Mouse (Mus musculus): ENCODE results near the gene Mak. TPM values are rescaled to one million over a fixed set of nuclear protein-coding genes. Genes with fewer than 3 reads are reported as not detected.
A peak's percentile ranks its signal among the peaks of the same experiment; 100 is the strongest.

Gene Mak
- polyA plus RNA-seq, 1 experiment from 2014 or later: 2.7 TPM

DNA sequence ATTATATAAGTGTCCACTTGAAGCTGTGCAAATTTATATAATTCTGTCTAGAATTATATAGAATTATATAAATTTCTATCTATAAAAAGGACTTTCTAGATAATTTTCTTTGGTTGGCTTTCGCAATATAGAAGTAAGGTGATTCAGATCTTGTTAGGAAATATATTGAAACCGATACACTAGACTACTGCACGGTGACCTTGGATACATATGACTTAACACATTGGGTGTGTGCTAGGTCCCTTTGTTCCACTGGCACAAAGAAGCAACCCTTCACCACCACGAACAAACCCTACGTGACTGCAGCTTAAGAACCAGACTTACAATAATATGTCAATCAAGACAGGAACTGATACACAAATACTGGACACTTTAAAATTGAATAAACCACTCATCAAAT, 353 bp upstream of the Mak start:
- 41% methylated on average over 5 of the region's 5 CpGs for WGBS
- Histone ChIP-seq H3K9me3 (replicated peaks; ENCODE audit: control insufficient read depth, low read length, poor library complexity, severe bottlenecking) (no peaks in the 10 kb centered on the region), H3K27me3 (ENCODE audit: control insufficient read depth, insufficient read depth, low read depth, low read length) (peaks cover 6% of the 10 kb centered on the region), H3K4me2 (ENCODE audit: low read length) (peak overlapping the region; percentile 86), H3K4me1 (ENCODE audit: control insufficient read depth, insufficient read depth, low read length) (peaks cover 2% of the 10 kb centered on the region; the same call in 1 of the 2 replicates), H3K36me3 (ENCODE audit: control insufficient read depth, insufficient read depth, low read length) (no peaks in the 10 kb centered on the region), H3K4me3 (ENCODE audit: low read depth, low read length) (no peak overlapping the region), H3K27ac (ENCODE audit: low read length) (no peak overlapping the region), H3K9ac (ENCODE audit: low read depth, low read length) (no peak overlapping the region)
- ATAC-seq: no peak

DNA sequence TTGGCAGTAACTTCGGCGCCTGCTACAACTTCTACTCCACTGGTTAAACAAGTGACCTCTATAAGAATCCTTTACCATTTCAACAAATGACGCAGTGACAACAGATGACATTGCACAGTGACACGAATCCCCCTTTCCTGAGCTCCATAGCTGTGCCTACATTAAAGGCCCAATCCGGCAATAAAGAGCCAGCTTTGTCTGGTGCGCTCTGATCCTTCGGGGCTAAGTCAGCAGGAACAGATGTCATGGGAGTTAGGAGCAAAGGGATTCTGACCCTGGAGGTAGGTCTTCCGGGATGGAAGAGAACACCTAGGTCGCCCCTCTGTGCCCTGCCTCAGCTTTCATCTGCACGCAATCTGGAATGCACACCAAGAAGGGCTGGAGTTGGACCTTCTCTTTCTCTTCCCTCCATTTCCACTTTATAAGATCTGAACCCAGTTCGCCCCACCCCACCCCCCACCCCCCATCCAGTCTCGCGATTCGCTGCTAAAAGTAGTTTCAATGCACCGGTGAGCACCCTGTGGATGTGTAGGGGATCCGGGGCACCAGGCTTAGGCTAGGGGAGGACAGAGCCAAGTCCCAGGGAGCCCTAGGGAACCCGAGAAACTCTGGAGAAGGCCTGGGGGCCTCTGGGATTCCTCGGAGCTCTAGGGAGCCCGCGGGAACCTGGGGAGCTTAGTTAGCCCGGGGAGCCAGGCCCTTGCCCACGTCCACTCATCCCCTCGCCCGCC, 651 bp downstream of the Mak start:
- 6% methylated on average over 21 of the region's 24 CpGs for WGBS
- ATAC-seq: peak; percentile 78
- no peaks in the 10 kb centered on the region for H3K9me3 ChIP-seq (replicated peaks; ENCODE audit: control insufficient read depth, low read length, poor library complexity, severe bottlenecking)
- peaks cover 6% of the 10 kb centered on the region for H3K27me3 ChIP-seq (ENCODE audit: control insufficient read depth, insufficient read depth, low read depth, low read length)
- peak overlapping the region; percentile 61 for H3K9ac ChIP-seq (ENCODE audit: low read depth, low read length)
- peak overlapping the region; percentile 86 for H3K4me2 ChIP-seq (ENCODE audit: low read length)
- 0 out of 2 replicates have a peak overlapping the region, but pooled peaks have one; percentile 9 for H3K27ac ChIP-seq (ENCODE audit: low read length)
- peak overlapping the region; percentile 60 for H3K4me3 ChIP-seq (ENCODE audit: low read depth, low read length)
- peaks cover 2% of the 10 kb centered on the region; the same call in 1 of the 2 replicates for H3K4me1 ChIP-seq (ENCODE audit: control insufficient read depth, insufficient read depth, low read length)
- no peaks in the 10 kb centered on the region for H3K36me3 ChIP-seq (ENCODE audit: control insufficient read depth, insufficient read depth, low read length)

DNA sequence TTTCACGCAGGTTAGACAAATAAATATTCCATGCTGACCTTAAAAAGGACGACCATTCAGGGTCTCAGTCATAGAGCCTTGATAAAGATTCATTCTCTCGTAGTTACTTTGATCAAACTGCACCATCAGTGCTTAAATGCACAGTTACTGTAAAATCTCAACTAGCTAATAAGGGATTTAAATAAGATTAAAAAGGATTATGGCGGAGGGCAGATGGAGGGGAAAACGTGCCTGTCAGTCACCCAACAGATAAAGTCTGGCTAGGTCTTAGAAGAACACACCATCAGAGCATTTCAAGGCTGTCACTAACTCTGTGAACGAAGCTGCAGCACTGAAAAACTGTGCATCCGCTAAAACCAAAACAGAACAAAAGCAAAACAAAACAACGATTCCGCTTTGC, 1.6 kb downstream of the Mak start:
- Histone ChIP-seq H3K9ac (ENCODE audit: low read depth, low read length) (no peak overlapping the region), H3K4me1 (ENCODE audit: control insufficient read depth, insufficient read depth, low read length) (peaks cover 2% of the 10 kb centered on the region; the same call in 1 of the 2 replicates), H3K4me2 (ENCODE audit: low read length) (peak overlapping the region; percentile 86), H3K9me3 (replicated peaks; ENCODE audit: control insufficient read depth, low read length, poor library complexity, severe bottlenecking) (no peaks in the 10 kb centered on the region), H3K27me3 (ENCODE audit: control insufficient read depth, insufficient read depth, low read depth, low read length) (peaks cover 6% of the 10 kb centered on the region), H3K36me3 (ENCODE audit: control insufficient read depth, insufficient read depth, low read length) (no peaks in the 10 kb centered on the region), H3K4me3 (ENCODE audit: low read depth, low read length) (no peak overlapping the region), H3K27ac (ENCODE audit: low read length) (no peak overlapping the region)
- ATAC-seq: no peak
- WGBS: 28% methylated on average over 9 of the region's 9 CpGs

DNA sequence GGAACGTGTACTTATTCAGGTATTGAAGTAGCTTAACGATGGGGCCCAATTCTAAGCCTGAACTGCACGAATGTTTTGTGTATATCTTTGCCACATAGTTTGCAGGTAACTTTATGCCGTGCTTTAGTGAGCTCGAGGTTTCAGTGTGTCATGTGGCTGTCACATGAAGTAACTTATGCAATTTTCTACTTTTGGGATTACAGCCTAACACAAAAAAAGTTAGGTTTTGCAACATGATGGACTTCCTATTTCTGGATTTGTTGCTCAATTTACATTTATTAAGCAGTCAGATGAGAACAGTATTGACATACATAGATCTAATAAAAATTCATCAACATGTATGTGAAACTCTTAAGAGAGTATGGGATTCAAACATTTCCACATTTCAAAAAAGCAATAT, 5.7 kb downstream of the Mak start:
- Histone ChIP-seq H3K4me1 (ENCODE audit: control insufficient read depth, insufficient read depth, low read length) (peaks cover 2% of the 10 kb centered on the region; the same call in 1 of the 2 replicates), H3K27me3 (ENCODE audit: control insufficient read depth, insufficient read depth, low read depth, low read length) (peaks cover 3% of the 10 kb centered on the region), H3K36me3 (ENCODE audit: control insufficient read depth, insufficient read depth, low read length) (no peaks in the 10 kb centered on the region), H3K4me2 (ENCODE audit: low read length) (no peak overlapping the region), H3K27ac (ENCODE audit: low read length) (no peak overlapping the region), H3K9ac (ENCODE audit: low read depth, low read length) (no peak overlapping the region), H3K9me3 (replicated peaks; ENCODE audit: control insufficient read depth, low read length, poor library complexity, severe bottlenecking) (no peaks in the 10 kb centered on the region), H3K4me3 (ENCODE audit: low read depth, low read length) (no peak overlapping the region)
- 90% methylated on average over 5 of the region's 5 CpGs for WGBS
- no peak for ATAC-seq

DNA sequence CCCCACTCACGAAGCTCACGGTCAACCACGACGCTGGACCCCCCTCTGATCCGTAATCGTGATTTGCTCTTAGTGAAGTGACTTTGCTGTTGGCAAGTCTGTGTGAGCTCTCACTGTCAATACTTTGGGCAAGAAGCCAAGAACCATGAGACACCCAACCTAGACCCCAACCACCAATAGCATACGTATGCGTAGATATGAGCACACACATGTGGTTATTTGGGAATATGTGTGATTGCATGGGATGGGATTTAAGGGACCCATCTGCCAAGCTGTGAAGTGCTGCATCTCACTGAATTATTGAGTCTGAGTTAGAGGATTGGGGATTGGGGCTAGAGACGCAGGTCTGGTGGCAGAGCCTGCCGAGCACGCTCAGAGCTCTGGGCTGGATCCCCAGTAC, 7.9 kb downstream of the Mak start:
- Histone ChIP-seq H3K27ac (ENCODE audit: low read length) (no peak overlapping the region), H3K9me3 (replicated peaks; ENCODE audit: control insufficient read depth, low read length, poor library complexity, severe bottlenecking) (no peaks in the 10 kb centered on the region), H3K9ac (ENCODE audit: low read depth, low read length) (no peak overlapping the region), H3K36me3 (ENCODE audit: control insufficient read depth, insufficient read depth, low read length) (no peaks in the 10 kb centered on the region), H3K4me2 (ENCODE audit: low read length) (no peak overlapping the region), H3K27me3 (ENCODE audit: control insufficient read depth, insufficient read depth, low read depth, low read length) (peaks cover 3% of the 10 kb centered on the region), H3K4me1 (ENCODE audit: control insufficient read depth, insufficient read depth, low read length) (no peaks in the 10 kb centered on the region), H3K4me3 (ENCODE audit: low read depth, low read length) (no peak overlapping the region)
- WGBS: 90% methylated on average over 11 of the region's 11 CpGs
- ATAC-seq: no peak

DNA sequence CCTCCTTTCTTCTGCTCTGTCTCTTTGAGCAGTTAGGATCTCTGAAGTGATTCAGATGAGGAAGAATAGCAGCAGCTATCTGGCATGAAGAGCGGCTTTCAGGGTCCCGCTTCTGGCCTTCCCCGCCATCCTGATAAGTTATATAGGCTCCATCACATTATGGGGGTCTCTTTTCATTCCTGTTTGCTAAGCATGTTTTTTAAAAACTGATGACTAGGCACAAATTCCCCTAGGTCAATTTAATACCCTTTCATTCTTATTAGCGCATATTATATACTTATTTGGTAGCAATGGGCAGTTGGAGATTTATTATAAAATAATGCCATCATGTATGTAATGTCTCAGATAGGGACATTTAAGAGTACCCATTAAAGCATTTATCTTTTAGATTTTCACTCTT, 11.9 kb downstream of the Mak start:
- Histone ChIP-seq H3K9me3 (replicated peaks; ENCODE audit: control insufficient read depth, low read length, poor library complexity, severe bottlenecking) (no peaks in the 10 kb centered on the region), H3K4me3 (ENCODE audit: low read depth, low read length) (no peak overlapping the region), H3K27ac (ENCODE audit: low read length) (no peak overlapping the region), H3K27me3 (ENCODE audit: control insufficient read depth, insufficient read depth, low read depth, low read length) (no peaks in the 10 kb centered on the region), H3K4me1 (ENCODE audit: control insufficient read depth, insufficient read depth, low read length) (no peaks in the 10 kb centered on the region), H3K4me2 (ENCODE audit: low read length) (no peak overlapping the region), H3K36me3 (ENCODE audit: control insufficient read depth, insufficient read depth, low read length) (no peaks in the 10 kb centered on the region), H3K9ac (ENCODE audit: low read depth, low read length) (no peak overlapping the region)
- ATAC-seq: no peak
- 96% methylated on average over 4 of the region's 4 CpGs for WGBS

DNA sequence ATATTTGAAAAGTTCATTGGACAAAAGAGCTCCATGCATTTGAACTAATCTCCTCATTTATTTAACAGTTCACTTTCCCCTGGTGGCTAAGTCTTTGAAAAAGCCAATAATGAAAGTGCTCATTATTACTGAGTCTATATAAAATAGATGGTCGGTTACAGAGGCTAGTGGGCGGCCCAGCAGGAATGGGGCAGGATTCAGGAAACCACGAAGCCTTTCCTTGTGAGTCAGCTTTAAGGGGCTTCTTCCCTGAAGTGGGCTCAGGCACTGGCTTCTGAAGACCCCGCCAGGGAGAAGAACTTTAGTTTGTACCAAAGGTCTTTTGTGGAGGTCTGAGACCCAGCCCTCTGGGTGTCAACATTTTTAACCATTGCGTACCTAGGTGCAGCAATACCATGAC, 27.5 kb downstream of the Mak start:
- Histone ChIP-seq H3K9me3 (replicated peaks; ENCODE audit: control insufficient read depth, low read length, poor library complexity, severe bottlenecking) (no peaks in the 10 kb centered on the region), H3K27ac (ENCODE audit: low read length) (no peak overlapping the region), H3K36me3 (ENCODE audit: control insufficient read depth, insufficient read depth, low read length) (no peaks in the 10 kb centered on the region), H3K4me1 (ENCODE audit: control insufficient read depth, insufficient read depth, low read length) (0 out of 2 replicates have a peak, but pooled peaks cover 2% of the 10 kb centered on the region), H3K4me2 (ENCODE audit: low read length) (no peak overlapping the region), H3K4me3 (ENCODE audit: low read depth, low read length) (no peak overlapping the region), H3K27me3 (ENCODE audit: control insufficient read depth, insufficient read depth, low read depth, low read length) (no peaks in the 10 kb centered on the region; the same call in 1 of the 2 replicates), H3K9ac (ENCODE audit: low read depth, low read length) (no peak overlapping the region)
- WGBS: 23% methylated on average over 5 of the region's 5 CpGs
- no peak for ATAC-seq

DNA sequence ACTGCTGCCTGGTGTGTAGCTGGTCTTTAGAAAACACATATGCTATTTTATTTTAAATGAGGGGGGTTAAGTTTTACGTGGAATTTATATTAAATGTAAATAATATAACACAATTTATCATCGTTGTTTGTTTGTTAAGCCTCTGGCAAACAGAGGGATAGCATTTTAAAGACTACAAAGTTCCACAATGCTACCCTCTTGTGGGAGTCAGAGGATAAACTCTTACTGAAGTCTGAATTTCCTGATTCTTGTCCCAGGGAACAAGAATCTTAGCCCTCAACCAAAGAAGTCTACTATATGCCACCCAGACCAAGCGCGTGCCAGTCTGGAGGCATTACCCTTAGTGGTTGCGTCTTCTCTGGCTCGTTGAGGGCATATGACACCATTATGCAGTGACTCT, 32.2 kb downstream of the Mak start:
- H3K27ac ChIP-seq (ENCODE audit: low read length): no peak overlapping the region
- H3K27me3 ChIP-seq (ENCODE audit: control insufficient read depth, insufficient read depth, low read depth, low read length): no peaks in the 10 kb centered on the region; the same call in 1 of the 2 replicates
- ATAC-seq: no peak
- H3K4me2 ChIP-seq (ENCODE audit: low read length): no peak overlapping the region
- H3K9ac ChIP-seq (ENCODE audit: low read depth, low read length): no peak overlapping the region
- H3K9me3 ChIP-seq (replicated peaks; ENCODE audit: control insufficient read depth, low read length, poor library complexity, severe bottlenecking): no peaks in the 10 kb centered on the region
- no peak overlapping the region for H3K4me3 ChIP-seq (ENCODE audit: low read depth, low read length)
- H3K4me1 ChIP-seq (ENCODE audit: control insufficient read depth, insufficient read depth, low read length): 0 out of 2 replicates have a peak, but pooled peaks cover 2% of the 10 kb centered on the region
- no peaks in the 10 kb centered on the region for H3K36me3 ChIP-seq (ENCODE audit: control insufficient read depth, insufficient read depth, low read length)
- 89% methylated on average over 6 of the region's 6 CpGs for WGBS

DNA sequence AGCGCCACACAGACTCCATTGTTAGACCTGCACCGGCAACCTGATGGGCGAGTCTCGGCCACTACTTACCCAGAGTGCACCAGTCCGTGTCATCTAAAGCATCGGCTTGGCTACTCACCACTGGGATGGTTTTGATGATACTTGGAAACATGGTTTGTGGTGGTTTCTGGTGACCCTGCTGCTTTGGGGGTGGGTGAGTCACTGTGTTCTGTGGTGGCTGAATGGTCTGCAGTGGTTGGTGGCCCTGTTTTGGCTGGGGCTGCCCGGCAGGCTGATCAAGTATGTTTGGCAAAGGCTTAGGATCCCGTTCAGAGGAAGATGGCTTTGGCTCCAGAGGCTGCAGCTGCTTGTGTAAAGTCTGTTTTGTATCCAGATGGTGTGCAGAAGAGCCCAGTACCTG, 33.6 kb downstream of the Mak start:
- Histone ChIP-seq H3K9me3 (replicated peaks; ENCODE audit: control insufficient read depth, low read length, poor library complexity, severe bottlenecking) (no peaks in the 10 kb centered on the region), H3K9ac (ENCODE audit: low read depth, low read length) (no peak overlapping the region), H3K27ac (ENCODE audit: low read length) (no peak overlapping the region), H3K36me3 (ENCODE audit: control insufficient read depth, insufficient read depth, low read length) (no peaks in the 10 kb centered on the region), H3K27me3 (ENCODE audit: control insufficient read depth, insufficient read depth, low read depth, low read length) (no peaks in the 10 kb centered on the region; the same call in 1 of the 2 replicates), H3K4me1 (ENCODE audit: control insufficient read depth, insufficient read depth, low read length) (no peaks in the 10 kb centered on the region), H3K4me2 (ENCODE audit: low read length) (no peak overlapping the region), H3K4me3 (ENCODE audit: low read depth, low read length) (no peak overlapping the region)
- WGBS: 93% methylated on average over 8 of the region's 8 CpGs
- no peak for ATAC-seq
